Mouse (Mus musculus) midbrain, embryonic 11.5 days (tissue): ENCODE measurements around the gene Cacng8. TPM values are rescaled to one million over a fixed set of nuclear protein-coding genes. Genes with fewer than 3 reads are reported as not detected.
A peak's percentile ranks its signal among the peaks of the same experiment; 100 is the strongest.

Experiments
- microRNA-seq: library from miRNA; unstranded; fragments of <30 nt; microRNA quantifications from one replicate; pipeline ENCODE4, GENCODE M21; 2017
- polyA plus RNA-seq: library from polyadenylated mRNA; unstranded; fragments of >200 nt; fragmentation: Nextera tagmentation; extraction: Ambion mirVana; gene quantifications from 2 replicates; pipeline ENCODE4 v1.2.1, GENCODE M21; 2014

Gene Cacng8
- polyA plus RNA-seq, 1 experiment from 2014 or later, result 4.7 TPM

Small RNAs within 50 kb of the gene (microRNA-seq; reads per million reads assigned to microRNA genes)
- 25.0 reads per million, percentile 39 among the genes with 10 or more reads in this experiment for gene Gm23450

Other genes with a start within 250 kb of the Cacng8 start
- gene AU018091, start 221.5 kb upstream of the Cacng8 start, polyA plus RNA-seq, result 0.14 and 0.28 TPM in 2 replicates
- gene Nlrp12, start 140.9 kb upstream of the Cacng8 start, polyA plus RNA-seq, result not detected in 2 replicates
- gene Myadm, start 101.6 kb upstream of the Cacng8 start, polyA plus RNA-seq, result 38.1 and 41.2 TPM in 2 replicates
- gene Prkcg, start 101.5 kb upstream of the Cacng8 start, polyA plus RNA-seq, result 0.31 and 0.77 TPM in 2 replicates
- gene Cacng7, start 57.7 kb upstream of the Cacng8 start, polyA plus RNA-seq, result 4.2 and 4.4 TPM in 2 replicates
- not detected in 2 replicates for gene Cacng6, start 33.5 kb downstream of the Cacng8 start, polyA plus RNA-seq
- gene Tarm1, start 111.9 kb downstream of the Cacng8 start, polyA plus RNA-seq, result not detected in 2 replicates
- 0.08 and 0.25 TPM in 2 replicates for gene Oscar, start 225.5 kb downstream of the Cacng8 start, polyA plus RNA-seq
- gene Ndufa3, start 226.7 kb downstream of the Cacng8 start, polyA plus RNA-seq, result 299 and 373 TPM in 2 replicates
- gene Tfpt, start 239.2 kb downstream of the Cacng8 start, polyA plus RNA-seq, result 29.9 and 31.0 TPM in 2 replicates
- 140 and 148 TPM in 2 replicates for gene Prpf31, start 239.3 kb downstream of the Cacng8 start, polyA plus RNA-seq